Mouse (Mus musculus): ENCODE measurements around the gene Ablim1. TPM values are rescaled to one million over a fixed set of nuclear protein-coding genes. Genes with fewer than 3 reads are reported as not detected.
A peak's percentile ranks its signal among the peaks of the same experiment; 100 is the strongest.

Ablim1 gene
- polyA plus RNA-seq, 2 experiments = 3.0 to 4.7 TPM

DNA sequence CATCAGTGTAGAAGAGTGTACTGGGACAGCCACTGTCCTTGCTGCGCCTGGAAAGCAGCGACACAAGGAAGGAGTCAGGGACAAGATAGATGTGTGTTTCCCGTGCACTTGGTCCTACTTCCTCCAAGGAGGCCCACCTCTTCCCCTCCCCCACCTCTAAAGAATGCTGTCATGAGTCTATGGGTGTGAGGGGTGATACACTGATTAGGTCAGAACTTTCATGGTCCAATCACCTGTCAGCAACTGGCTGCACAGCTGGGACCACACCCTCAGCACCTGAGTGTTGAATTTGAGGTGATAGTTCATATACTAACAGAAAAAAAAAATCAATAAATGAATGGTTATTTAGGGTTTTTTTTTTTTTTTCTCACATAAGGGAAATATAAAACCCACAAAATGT, 302.7 kb downstream of the Ablim1 start:
- no peak overlapping the region for H3K27ac ChIP-seq
- WGBS (ENCODE audit: insufficient replicate concordance) = 30% methylated on average over 3 of the region's 3 CpGs
- H3K36me3 ChIP-seq (replicated peaks; ENCODE audit: control insufficient read depth, insufficient read depth, low read depth) = no peaks in the 10 kb centered on the region
- H3K9me3 ChIP-seq (ENCODE audit: control insufficient read depth, low read length) = no peaks in the 10 kb centered on the region
- H3K4me1 ChIP-seq (replicated peaks; ENCODE audit: control insufficient read depth in 2 of 2, insufficient read depth in 2 of 2, low read length in 1 of 2) = peaks cover 0 to 2% of the 10 kb centered on the region in 2 experiments; a peak in 2 of 4 replicates
- H3K27me3 ChIP-seq (ENCODE audit: control insufficient read depth, insufficient read depth, low read length) = peaks cover 15% of the 10 kb centered on the region
- no peak overlapping the region for H3K4me2 ChIP-seq (ENCODE audit: low read depth)
- TF ChIP-seq CTCF (IDR thresholded peaks at IDR 0.05; ENCODE audit: low read depth) (no peak), EP300 (IDR thresholded peaks at IDR 0.05; ENCODE audit: low read depth) (no peak)
- H3K9ac ChIP-seq (replicated peaks) = no peak overlapping the region
- H3K4me3 ChIP-seq (ENCODE audit: insufficient read depth in 1 of 2, low read depth in 2 of 2, low read length in 2 of 2) = no peak overlapping the region
- DNase-seq (ENCODE audit: low read depth in 3 of 3, low spot score in 3 of 3) (no peak), ATAC-seq (ENCODE audit: insufficient read depth) (no peak)

DNA sequence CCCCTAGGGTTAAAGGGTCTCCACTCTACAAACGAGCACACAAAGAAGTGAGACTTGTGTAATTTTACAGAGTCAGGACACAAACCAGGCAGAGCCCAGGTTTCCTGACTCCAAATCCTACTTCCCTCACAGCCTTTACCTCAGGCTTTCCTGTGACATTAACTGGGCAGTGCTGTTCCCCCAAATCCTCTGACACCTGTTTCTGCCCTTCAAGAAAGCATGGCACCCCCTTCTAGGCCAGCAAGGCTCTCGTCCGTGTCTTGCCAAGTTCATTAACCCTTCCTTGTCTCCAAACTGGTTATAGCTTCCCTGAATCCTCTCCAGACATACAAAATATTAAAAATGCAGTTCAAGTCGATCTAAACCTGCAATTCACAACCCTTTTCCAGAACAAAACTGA, 304.7 kb downstream of the Ablim1 start:
- Histone ChIP-seq H3K36me3 (replicated peaks; ENCODE audit: control insufficient read depth, insufficient read depth, low read depth) (no peaks in the 10 kb centered on the region), H3K4me2 (ENCODE audit: low read depth) (no peak overlapping the region), H3K4me3 (ENCODE audit: insufficient read depth in 1 of 2, low read depth in 2 of 2, low read length in 2 of 2) (no peak overlapping the region), H3K9ac (replicated peaks) (no peak overlapping the region), H3K27ac (no peak overlapping the region), H3K9me3 (ENCODE audit: control insufficient read depth, low read length) (no peaks in the 10 kb centered on the region), H3K4me1 (replicated peaks; ENCODE audit: control insufficient read depth in 2 of 2, insufficient read depth in 2 of 2, low read length in 1 of 2) (no peaks in the 10 kb centered on the region), H3K27me3 (ENCODE audit: control insufficient read depth, insufficient read depth, low read length) (peaks cover 15% of the 10 kb centered on the region)
- no peak for TF ChIP-seq EP300 (IDR thresholded peaks at IDR 0.05; ENCODE audit: low read depth)
- DNase-seq (ENCODE audit: low read depth in 3 of 3, low spot score in 3 of 3) (no peak), ATAC-seq (ENCODE audit: insufficient read depth) (no peak)
- 47% methylated on average over 4 of the region's 4 CpGs for WGBS (ENCODE audit: insufficient replicate concordance)

DNA sequence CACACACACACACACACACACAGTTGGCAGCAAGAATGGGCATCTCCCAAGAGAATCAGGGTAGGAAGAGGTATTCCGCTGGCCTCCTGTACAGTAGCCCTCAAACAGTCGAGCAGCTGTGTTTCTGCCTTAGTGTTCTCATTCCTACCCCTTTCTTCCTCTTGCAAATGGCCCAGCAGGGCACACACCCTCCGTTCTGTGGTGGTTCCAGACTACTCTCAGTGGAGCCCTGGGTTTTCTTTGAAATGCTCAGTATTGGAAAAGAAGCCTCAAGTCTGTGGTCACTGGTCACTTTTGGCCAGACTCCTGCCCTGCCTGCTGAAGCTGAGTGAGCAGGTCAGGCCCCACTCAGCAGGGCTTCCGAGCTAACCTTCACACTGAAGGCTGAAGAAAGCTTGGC, 305.1 kb downstream of the Ablim1 start:
- H3K9me3 ChIP-seq (ENCODE audit: control insufficient read depth, low read length) = no peaks in the 10 kb centered on the region
- H3K9ac ChIP-seq (replicated peaks) = no peak overlapping the region
- peaks cover 15% of the 10 kb centered on the region for H3K27me3 ChIP-seq (ENCODE audit: control insufficient read depth, insufficient read depth, low read length)
- 48% methylated on average over 4 of the region's 4 CpGs for WGBS (ENCODE audit: insufficient replicate concordance)
- DNase-seq (ENCODE audit: low read depth in 3 of 3, low spot score in 3 of 3) (no peak), ATAC-seq (ENCODE audit: insufficient read depth) (no peak)
- no peaks in the 10 kb centered on the region for H3K36me3 ChIP-seq (replicated peaks; ENCODE audit: control insufficient read depth, insufficient read depth, low read depth)
- no peak overlapping the region for H3K27ac ChIP-seq
- no peak for TF ChIP-seq EP300 (IDR thresholded peaks at IDR 0.05; ENCODE audit: low read depth)
- no peak for TF ChIP-seq CTCF (IDR thresholded peaks at IDR 0.05; ENCODE audit: low read depth)
- H3K4me1 ChIP-seq (replicated peaks; ENCODE audit: control insufficient read depth in 2 of 2, insufficient read depth in 2 of 2, low read length in 1 of 2) = no peaks in the 10 kb centered on the region
- H3K4me3 ChIP-seq (ENCODE audit: insufficient read depth in 1 of 2, low read depth in 2 of 2, low read length in 2 of 2) = no peak overlapping the region
- H3K4me2 ChIP-seq (ENCODE audit: low read depth) = no peak overlapping the region

DNA sequence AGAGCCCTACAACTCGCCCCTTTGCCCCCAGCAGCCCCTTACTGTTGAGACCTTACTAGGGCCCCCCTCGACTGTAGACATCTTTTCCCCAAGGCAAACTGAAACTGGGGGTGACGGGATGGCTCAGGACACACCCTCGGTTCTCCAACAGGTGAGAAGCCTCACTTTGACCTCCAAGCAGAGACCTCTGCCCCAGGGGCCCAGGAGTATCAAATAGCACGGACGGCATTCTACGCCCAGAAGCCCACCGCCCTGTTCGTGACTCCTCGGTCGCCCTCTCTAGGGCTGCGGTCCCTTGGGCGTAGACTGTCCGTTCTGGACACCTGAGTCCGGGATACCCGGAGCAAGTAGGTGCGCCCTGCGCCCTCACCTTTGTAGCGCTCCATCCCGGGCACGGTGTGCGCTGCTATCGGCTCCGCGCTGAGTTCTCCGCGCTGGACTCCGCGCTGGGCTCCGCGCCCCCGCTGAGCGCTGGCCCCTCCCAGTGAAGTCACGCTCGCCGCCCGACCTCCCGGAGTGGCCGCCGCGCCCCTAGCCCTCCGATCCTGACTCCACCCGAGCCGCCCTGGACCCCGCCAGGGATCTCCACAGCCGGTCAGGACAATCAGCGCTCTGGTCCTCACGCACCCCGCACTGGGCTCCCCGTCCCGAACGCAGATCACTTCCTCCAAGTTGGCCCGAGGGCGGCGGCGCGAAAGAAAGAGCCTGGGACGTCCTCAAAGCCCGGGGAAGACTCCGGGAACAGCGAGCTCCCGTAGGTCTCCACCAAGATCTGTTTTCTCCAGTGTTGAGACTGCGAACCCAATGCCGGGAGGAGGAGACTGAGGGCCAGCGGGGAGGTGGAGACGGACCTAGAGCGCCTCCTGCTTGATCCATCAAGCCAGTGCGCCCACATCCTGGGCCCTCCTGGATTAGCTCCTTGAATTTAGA, 306.7 kb downstream of the Ablim1 start, which contains the start of gene Afap1l2:
Gene Afap1l2 (minus strand): TSS at position 448 of the 930 bp plus-strand sequence.
- Histone ChIP-seq H3K27ac (no peak within 1 kb of the TSS), H3K9me3 (ENCODE audit: control insufficient read depth, low read length) (no peaks in the 10 kb centered on the region), H3K4me2 (ENCODE audit: low read depth) (peak within 1 kb of the TSS; percentile 60), H3K36me3 (replicated peaks; ENCODE audit: control insufficient read depth, insufficient read depth, low read depth) (no peaks in the 10 kb centered on the region), H3K9ac (replicated peaks) (no peak within 1 kb of the TSS), H3K4me1 (replicated peaks; ENCODE audit: control insufficient read depth in 2 of 2, insufficient read depth in 2 of 2, low read length in 1 of 2) (no peaks in the 10 kb centered on the region), H3K27me3 (ENCODE audit: control insufficient read depth, insufficient read depth, low read length) (peaks cover 15% of the 10 kb centered on the region), H3K4me3 (ENCODE audit: insufficient read depth in 1 of 2, low read depth in 2 of 2, low read length in 2 of 2) (peak within 1 kb of the TSS; percentile 3 to 44)
- no peak for DNase-seq (ENCODE audit: low read depth in 3 of 3, low spot score in 3 of 3)
- TF ChIP-seq CTCF (IDR thresholded peaks at IDR 0.05; ENCODE audit: low read depth) (peak; percentile 52), EP300 (IDR thresholded peaks at IDR 0.05; ENCODE audit: low read depth) (no peak)
- 3% methylated on average over 68 of the region's 68 CpGs for WGBS (ENCODE audit: insufficient replicate concordance)
- no peak for ATAC-seq (ENCODE audit: insufficient read depth)

DNA sequence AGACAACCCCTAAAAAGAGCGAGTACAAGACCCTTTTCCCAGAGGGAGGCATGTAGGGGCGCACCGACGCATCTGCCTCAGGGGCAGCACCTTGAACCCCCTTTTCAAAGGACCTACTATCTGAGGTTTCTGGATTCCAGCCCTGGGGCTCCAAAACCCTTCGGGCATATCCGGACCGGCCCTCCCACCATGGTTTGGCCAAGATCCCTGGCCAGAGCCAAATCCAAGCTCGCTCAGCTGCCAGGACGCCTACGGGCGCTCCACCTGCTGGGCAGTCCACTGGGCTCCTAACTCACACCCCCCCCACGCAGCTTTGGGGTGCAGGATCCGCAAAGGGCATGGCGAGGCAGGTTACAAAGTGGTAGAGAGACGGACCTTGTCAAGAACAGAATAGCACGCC, 307.4 kb downstream of the Ablim1 start:
- Histone ChIP-seq H3K9ac (replicated peaks) (no peak overlapping the region), H3K36me3 (replicated peaks; ENCODE audit: control insufficient read depth, insufficient read depth, low read depth) (no peaks in the 10 kb centered on the region), H3K4me1 (replicated peaks; ENCODE audit: control insufficient read depth in 2 of 2, insufficient read depth in 2 of 2, low read length in 1 of 2) (no peaks in the 10 kb centered on the region), H3K27ac (no peak overlapping the region), H3K27me3 (ENCODE audit: control insufficient read depth, insufficient read depth, low read length) (peaks cover 15% of the 10 kb centered on the region), H3K4me2 (ENCODE audit: low read depth) (no peak overlapping the region), H3K4me3 (ENCODE audit: insufficient read depth in 1 of 2, low read depth in 2 of 2, low read length in 2 of 2) (no peak overlapping the region), H3K9me3 (ENCODE audit: control insufficient read depth, low read length) (no peaks in the 10 kb centered on the region)
- 68% methylated on average over 16 of the region's 16 CpGs for WGBS (ENCODE audit: insufficient replicate concordance)
- no peak for TF ChIP-seq EP300 (IDR thresholded peaks at IDR 0.05; ENCODE audit: low read depth)
- ATAC-seq (ENCODE audit: insufficient read depth) (no peak), DNase-seq (ENCODE audit: low read depth in 3 of 3, low spot score in 3 of 3) (no peak)
